ENCODE assay signal across 26 mouse cellular contexts in genomic region chr8:56243330-56243729, GRCm38 (mm10).
"Had no signal": no experiment of that assay in that cellular context is flagged by ENCODE, and none has a peak within 500 bp of the region (broad histone marks: within the 10 kb centered on the region; RNA-seq: fewer than 3 reads in every experiment).

No protein-coding gene starts in this region.

- H3K27ac ChIP-seq: kidney, postnatal 0 days; layer of hippocampus, adult 2 months; limb, embryonic 10.5 days; limb, embryonic 13.5 days; liver, embryonic 12.5 days; liver, embryonic 15.5 days; lung, embryonic 15.5 days; midbrain, embryonic 10.5 days; midbrain, embryonic 15.5 days; neural tube, embryonic 12.5 days; neural tube, embryonic 15.5 days; stomach, postnatal 0 days had no signal

- H3K4me1 ChIP-seq: limb, embryonic 10.5 days; limb, embryonic 13.5 days; liver, embryonic 12.5 days; liver, embryonic 15.5 days; lung, embryonic 15.5 days; megakaryocyte, embryonic 14.5 days; midbrain, embryonic 15.5 days; neural tube, embryonic 12.5 days; neural tube, embryonic 15.5 days had no signal

- H3K27me3 ChIP-seq: limb, embryonic 13.5 days; liver, embryonic 12.5 days; liver, embryonic 15.5 days; lung, embryonic 15.5 days; megakaryocyte, embryonic 14.5 days; midbrain, embryonic 15.5 days; neural tube, embryonic 12.5 days; neural tube, embryonic 15.5 days had no signal

- H3K36me3 ChIP-seq: limb, embryonic 10.5 days; limb, embryonic 13.5 days; liver, embryonic 12.5 days; liver, embryonic 15.5 days; lung, embryonic 15.5 days; midbrain, embryonic 10.5 days; midbrain, embryonic 15.5 days; neural tube, embryonic 12.5 days; neural tube, embryonic 15.5 days had no signal

- ATAC-seq: liver, embryonic 12.5 days; midbrain, embryonic 15.5 days had no signal

- DNase-seq: kidney, adult 9 months; kidney, postnatal 25 days; layer of hippocampus, adult 9-11 months; liver; lung, adult 18-20 months; lung, postnatal 10 days; lung, postnatal 36 days; right cerebral cortex, adult 18-20 months; right cerebral cortex, postnatal 14 days; right cerebral cortex, postnatal 4 days; thymus, adult 2 months; thymus, postnatal 14 days; thymus, postnatal 4 days had no signal

- H3K9ac ChIP-seq: limb, embryonic 13.5 days; liver, embryonic 12.5 days; liver, embryonic 15.5 days; lung, embryonic 15.5 days; midbrain, embryonic 15.5 days; neural tube, embryonic 12.5 days; neural tube, embryonic 15.5 days had no signal

- H3K9me3 ChIP-seq: limb, embryonic 10.5 days; limb, embryonic 13.5 days; liver, embryonic 12.5 days; liver, embryonic 15.5 days; lung, embryonic 15.5 days; midbrain, embryonic 10.5 days; midbrain, embryonic 15.5 days; neural tube, embryonic 12.5 days; neural tube, embryonic 15.5 days had no signal

- H3K4me2 ChIP-seq: limb, embryonic 13.5 days; liver, embryonic 12.5 days; liver, embryonic 15.5 days; lung, embryonic 15.5 days; midbrain, embryonic 15.5 days; neural tube, embryonic 12.5 days; neural tube, embryonic 15.5 days had no signal

- H3K4me3 ChIP-seq: layer of hippocampus, adult 2 months; limb, embryonic 10.5 days; limb, embryonic 13.5 days; liver, embryonic 12.5 days; liver, embryonic 15.5 days; lung, embryonic 15.5 days; megakaryocyte, embryonic 14.5 days; midbrain, embryonic 10.5 days; midbrain, embryonic 15.5 days; neural tube, embryonic 12.5 days; neural tube, embryonic 15.5 days had no signal
